Mouse (Mus musculus) embryo, embryonic 11 days (tissue): ENCODE results near the gene Qrich2.
A peak's percentile ranks its signal among the peaks of the same experiment; 100 is the strongest.

ENCODE experiments used
- DNase-seq: peaks from one replicate; pipeline ENCODE4 v3.0.0-alpha.2; 2015

Qrich2 gene

DNA sequence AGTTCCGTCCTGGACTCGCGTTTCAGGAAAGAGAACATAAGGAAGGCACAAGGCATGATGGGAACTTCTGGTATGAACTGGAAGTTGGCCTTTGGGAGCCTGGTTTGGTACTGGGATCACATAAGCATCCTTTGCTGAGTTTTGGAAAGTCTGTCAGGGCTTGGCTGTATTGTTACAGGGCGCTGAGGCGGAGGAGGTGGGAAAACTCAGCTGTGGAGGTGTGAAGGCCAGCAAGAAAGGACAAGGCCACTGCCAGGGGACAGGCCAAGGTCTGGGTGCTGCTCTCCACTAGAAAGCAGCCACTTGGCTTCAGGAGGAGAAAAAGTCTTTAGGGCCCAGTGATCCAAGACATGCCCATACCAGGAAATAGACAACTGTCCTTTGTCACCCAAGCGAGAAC, 22.7 kb downstream of the Qrich2 start:
- DNase-seq = no peak

DNA sequence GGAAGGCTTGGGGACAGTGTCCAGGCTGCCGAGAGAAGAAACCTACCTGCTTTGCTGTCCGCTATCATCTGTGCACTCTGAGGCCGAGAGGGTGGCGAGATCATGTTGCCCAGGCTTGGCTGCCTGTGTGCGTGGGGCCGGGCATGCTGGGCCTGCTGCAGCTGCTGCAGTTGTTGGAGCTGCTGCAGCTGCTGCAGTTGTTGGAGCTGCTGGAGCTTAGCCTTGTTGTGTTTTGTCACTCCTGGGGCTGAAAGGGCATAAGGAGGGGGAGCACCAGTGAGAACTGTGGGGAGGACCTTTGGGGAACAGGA, 23.2 kb downstream of the Qrich2 start:
- no peak for DNase-seq

DNA sequence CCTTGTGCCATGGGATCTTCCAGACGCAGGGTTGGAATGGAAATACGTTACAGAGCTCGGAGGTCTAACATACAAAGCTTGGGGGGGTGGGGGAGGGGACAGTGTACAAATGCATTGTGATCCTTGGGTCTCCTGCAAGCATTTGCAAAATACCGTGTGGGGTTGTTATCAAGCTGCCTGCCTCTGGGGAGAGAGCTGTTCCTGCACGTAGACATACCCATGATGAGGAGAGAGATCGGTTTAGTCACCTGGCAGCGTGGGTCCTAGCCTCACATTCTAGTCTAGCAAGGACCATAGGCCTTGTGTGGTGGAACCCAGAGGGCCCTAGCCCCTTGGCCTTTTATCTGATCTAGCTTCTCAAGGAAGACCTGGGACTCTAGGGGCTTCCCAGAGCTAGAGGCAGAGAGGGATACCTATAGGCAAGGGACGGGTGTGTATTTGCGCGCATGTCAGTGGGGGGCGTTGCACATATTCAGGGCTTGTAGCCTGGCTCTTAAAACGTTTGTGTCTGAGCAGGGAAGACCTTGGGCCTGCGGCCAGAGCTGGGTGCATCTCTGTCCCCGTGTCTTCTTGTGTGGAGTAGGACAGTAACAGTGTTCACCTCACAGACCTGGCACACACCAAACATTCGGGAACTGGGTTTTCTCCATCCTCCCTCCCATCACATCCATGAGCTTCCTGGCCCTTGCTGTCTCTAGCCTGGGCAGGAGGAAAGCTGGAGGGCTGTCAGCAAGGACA, 23.7 kb downstream of the Qrich2 start:
- DNase-seq = no peak

DNA sequence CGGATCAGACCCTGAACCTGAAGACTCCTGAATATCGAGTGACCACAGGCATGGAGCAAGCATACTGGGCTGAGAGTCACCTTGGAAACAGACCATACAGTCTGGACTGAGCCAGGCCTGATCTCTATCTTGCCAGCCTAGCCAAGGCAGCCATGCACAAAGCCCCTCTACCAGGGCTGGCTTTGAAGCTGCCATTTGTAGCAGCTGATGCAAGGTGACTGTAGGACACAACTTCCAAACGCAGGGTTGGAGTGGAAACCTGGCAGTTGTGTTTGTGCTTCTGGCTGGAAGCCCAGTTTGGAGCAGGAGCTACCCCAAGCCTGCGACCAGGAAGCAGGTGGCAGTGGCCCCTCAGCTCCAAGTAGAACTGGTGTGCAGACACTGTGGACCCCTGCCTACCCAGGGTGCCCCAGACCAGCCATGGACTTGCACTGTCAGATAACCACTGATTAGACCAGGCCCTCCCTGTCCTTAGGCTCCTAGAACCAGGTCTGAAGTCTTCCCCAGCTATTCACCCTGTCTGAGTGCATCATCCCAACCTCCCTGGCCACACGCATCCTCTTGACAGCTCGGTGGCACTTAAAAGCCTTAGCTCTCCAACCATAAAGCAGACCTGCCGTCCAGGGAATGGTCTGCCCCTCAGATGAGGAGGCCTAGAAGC, 25.5 kb downstream of the Qrich2 start:
- DNase-seq = no peak

DNA sequence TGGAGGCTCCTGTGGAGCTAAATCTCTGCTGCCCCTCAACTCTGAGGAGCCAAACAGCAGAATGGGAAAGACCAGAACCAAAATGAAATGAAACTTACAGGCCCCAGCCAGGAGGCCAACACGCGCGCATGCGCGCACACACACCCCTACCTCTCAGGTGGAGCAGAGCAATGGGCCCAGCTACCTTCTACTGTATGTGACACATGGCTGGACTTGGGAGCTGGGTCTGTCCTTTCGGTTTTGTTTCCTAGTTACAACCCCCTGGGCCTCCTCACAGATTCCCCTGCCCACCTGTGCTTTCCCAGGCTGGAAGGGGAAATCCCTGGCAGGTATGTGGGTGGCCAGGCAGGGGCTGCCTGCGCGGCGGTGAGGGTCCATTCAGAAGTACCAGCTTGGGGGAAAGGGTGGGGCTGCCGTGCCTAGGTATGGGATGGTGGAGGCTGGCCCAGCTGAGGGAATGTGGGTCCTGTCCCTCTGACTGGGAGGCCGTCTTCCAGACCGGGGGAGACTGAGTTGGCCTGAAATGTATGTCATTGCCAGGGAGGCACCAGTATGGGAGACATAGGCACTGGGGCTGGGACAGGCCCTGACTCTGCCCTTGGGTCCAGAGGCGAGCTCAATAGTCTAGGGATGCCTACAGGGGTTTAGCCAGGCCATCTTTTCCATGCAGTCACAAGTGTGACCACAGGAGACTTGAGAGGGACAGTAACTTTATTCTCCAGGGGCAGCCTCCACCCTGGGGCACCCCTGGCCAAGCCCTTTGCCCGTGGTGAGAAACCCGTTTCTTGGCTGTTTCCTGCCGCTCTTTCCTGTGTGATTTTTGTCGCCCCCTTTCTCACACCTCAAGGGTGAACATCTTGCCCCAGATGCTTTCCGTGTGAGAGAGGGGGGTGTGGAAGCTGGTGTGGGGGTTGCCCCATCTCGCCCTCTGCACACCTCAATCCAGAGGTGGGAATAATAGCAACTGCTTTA, 26.5 kb downstream of the Qrich2 start:
- no peak for DNase-seq

DNA sequence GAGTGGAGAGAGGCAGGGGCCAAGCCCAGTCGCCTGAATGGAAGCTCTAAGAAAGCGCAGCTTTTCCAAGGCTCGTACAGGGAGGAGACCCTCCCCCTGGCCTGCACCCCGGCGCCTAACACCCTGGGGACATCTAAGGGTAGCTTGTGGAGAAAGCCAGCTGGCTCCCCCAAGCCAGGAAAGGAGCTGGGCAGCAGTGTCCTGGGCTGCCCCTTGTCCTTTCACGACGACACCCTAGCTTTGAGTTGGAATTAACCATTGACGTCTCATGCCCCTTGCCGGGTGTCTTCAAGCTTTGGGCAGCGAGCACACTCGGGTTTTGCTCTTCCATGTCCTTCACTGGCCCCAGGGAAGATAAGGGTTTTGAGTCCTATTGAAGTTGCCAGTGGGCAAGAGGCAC, 28.5 kb downstream of the Qrich2 start:
- no peak for DNase-seq

DNA sequence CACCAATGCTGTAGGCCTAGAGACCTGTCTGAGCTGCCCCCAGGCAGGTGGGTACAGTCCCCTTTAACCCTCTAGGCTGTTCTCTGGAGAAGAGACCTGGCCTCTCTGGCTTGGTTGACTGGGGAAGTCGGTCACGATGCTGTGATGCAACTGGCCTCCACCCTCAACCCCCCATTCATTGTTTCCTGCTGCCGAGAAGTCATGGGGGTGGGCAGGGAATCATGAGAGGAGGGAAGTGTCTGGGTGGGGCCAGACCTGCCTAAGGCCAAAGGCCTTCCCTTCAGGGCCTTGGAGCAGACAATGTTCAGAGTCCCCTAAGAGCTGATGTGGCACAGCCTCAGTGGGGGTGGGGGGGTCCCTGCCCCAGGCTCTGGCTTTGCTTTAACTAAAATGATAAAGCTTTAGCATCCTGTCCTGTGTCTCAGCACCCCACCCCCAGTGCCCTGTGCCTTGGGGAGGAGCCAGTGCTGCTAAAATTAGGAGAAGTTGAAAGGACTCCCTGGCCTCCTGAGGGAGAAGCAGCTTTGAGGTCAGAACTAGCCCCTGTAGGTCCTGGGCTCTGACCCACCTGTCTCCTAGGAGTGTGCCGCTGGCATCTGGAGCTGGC, 29.2 kb downstream of the Qrich2 start:
- DNase-seq = no peak

DNA sequence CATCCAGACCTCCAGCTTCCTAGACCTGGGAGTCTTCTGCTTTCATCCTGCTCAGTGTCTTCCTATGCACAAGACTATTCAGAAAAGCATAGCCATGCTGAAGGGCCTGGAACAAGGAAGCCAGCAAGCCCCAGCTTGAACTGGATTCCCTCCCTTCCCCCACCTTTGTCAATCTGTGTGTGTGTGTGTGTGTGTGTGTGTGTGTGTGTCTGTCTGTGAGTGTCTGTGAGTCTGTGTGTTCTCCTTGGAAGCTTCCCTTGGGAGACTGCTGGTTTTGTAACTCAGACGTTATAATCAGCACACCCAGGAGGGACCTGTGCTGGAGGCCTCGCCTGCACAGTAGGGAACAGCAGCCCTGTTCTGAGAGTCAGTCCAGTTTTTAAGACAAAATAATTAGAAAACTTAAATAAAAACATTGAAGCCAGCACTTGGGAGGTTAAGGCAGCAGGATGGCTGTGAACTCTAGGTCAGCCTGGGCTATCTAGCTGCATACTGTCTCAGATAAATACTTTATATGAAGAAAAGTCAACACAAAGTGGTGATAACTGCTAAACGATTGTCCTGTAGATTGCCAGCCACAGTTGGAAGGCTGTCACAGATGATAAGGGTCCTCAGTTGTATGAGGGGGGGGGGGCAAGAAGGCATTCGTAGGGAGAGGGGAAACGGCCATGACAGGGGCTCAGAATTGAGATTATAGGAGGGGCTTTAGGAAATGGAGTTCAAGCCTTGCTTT, 29.9 kb downstream of the Qrich2 start:
- no peak for DNase-seq

DNA sequence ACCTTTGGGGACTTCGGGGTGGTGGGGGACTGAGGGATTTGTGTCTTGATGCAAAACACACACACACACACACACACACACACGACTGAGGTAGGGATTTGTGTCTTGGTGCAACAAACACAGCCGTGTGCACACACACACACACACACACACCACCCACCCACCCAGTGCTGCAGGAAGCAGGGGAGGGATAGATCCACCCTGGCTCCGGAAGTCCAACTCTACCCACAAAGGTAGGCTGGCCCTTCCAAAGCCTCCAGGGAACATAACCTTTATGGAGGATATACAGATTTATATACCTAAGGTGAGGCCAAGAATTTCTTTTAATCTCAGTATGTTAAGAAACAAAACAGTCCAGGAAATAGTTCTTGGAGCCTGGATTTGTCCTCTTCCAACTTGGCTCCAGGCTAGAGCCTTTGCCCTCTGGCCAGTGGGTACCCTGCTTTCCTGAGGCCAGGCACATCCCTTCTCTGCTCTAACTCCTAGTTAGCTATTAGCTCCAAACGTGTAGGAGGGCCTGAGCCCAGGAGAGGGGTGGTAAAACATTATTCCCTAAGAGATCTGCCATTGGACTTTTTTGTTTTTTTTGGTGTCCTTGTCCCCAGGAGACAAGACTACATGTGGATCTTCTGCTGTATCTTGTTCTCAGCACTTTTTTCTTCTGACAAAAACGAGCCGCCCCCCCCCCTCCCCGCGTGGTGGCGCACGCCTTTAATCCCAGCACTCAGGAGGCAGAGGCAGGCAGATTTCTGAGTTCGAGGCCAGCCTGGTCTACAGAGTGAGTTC, 30.9 kb downstream of the Qrich2 start:
- DNase-seq = no peak

DNA sequence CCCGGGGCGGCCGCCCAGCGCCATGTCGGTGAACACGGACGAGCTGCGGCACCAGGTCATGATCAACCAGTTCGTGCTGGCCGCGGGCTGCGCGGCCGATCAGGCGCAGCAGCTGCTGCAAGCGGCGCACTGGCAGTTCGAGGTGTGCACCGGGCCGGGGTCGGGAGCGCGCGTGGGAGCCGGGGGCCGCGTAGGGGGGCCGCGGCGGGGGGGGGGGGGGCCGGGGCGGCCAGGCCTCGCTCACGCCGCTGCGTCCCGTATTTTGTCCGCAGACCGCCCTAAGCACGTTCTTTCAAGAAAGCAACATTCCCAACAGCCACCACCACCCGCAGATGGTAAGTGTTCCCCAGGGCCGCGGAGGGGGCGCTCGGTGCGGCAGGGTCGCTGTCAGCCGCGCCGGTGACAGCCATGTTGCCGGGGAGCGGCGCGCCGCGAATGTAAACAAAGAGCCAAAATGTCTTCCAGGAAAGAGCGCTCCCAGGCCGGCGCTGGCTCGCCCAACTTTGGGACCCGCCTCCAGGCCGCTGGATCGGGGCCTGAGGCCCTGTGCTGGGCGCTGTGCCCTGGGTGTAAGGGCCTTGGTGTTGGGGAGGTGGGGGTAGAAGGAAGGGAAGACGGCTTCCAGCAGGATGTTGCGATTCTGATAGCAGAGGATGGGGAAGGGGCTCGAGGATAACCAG, 31.6 kb downstream of the Qrich2 start:
- DNase-seq = peak; percentile 79

DNA sequence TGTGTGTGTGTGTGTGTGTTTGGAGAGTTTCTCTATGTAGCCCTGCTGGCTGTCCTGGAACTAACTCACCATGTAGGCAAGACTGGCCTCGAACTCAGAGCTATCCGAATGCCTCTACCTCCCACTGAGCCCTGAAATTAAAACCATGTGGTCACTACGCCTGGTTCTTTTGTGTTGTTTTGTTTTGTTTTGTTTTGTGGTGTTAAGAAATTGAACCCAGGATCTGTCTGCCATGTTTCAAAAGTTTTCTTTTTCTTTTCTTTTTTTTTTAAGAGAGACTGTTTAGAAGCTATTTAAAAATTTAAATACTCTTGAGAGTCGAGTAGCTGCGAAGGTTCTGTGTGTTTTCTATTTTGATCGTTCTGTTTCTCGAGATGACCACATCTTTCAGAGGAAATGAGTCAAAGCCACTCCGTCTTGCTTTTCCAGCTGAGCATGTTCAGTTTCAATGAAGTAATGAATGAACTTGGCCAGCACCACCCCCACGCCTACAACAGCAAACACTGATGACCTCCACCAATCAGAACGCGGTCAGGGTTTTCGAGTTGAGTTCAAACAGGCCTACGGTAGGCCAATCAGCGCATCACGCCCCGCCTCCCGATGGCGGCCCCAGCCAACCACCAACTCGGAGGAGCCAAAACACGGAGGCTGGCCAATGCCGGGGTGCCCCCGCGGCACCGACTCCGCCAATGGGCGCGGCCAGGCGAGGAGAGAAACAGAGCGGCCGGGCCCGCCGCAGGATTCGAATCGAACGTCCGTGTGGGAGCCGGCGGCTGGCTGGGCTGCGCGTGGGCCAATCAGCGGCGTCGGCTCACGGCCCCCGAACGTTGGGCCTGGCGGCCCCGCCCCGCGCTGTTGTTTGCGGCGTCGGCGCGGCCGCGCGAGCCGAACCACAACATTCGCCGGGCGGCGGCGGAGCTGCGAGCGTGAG, 32.4 kb downstream of the Qrich2 start, which contains the start of gene Ubald2:
Gene Ubald2 (plus strand): TSS at position 739 of the 931 bp plus-strand sequence.
- peak; percentile 100 for DNase-seq

DNA sequence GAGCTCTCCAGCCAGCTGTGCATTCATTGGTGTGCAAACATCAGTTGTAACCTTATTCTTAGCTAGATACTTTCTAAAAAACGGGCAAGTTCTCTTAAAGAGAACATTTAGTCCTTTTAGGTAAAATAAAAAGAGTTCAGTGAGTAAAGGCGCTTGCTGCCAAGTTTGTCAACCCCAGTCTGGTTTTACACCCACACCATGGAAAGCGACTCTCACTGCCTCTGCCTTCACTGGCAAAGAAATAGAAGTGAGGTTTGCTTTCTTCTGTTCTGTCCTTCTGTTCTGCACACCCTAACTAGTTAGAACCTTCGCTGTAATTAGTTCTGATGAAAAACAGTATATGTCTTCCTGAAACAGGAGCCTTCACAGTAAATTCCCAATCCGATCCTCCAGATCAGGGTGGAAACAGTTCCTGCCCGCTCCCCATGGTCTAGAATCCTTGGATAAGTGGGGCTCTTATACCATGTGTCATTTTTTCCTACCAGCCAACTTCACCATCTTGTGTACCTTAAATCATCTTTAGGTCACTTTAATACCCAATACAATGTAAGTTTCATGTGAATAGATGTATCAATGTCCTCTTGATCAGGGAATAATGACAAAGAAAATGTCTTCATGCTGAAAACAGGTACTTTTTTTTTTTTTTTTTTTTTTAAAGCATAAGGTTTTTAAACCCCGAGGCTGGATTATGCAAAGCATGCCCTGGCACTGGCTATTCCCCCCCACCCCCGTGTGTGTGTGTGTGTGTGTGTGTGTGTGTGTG, 33.3 kb downstream of the Qrich2 start:
- no peak for DNase-seq

DNA sequence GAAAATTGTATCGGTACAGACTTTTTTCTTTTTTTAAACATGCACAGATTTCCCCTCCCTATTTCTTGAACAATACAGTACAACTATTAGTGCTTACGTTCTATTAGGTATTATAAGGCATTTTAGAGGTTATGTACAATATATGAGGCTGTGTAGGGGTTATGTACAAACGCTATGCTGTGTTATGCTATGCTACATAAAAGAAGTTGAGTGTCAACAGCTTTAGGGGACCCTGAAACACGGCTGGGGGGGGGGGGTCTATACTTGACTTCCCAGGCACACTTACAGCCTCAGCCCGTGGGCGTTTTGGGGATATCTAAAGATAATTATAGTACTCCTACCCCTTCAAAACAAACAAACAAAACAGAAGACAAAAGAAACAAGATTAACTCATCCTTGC, 33.9 kb downstream of the Qrich2 start:
- DNase-seq = no peak

DNA sequence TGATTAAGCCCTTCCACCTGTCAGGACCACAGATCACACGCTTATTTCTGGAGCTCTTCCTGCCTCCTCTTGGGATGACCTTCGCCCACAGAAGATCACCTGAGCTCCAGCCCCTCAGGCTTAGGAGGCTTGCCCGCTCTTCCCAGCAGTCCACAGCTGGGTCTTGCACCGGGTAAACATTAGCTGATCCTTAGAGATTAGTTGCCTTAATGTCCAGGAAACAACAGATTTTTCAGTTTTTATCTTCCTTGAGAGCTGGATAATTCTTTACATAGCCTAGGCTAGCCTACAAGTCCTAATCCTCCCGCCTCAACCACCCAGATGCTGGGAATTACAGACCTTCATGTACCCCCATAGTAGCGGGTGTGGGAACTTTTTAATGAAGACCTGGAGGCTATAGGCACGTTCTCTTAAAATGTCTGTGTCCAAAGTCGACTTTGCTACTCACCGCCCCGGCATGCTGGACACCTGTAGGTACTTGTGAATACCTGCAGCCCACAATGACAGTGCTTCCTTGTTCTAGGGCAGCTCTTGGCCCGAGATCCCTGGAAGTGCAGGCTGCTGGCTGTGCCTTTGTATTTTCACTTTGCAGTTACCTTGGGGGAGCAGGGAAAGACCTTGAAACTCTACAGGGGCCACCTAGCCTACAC, 34.5 kb downstream of the Qrich2 start:
- DNase-seq = no peak

DNA sequence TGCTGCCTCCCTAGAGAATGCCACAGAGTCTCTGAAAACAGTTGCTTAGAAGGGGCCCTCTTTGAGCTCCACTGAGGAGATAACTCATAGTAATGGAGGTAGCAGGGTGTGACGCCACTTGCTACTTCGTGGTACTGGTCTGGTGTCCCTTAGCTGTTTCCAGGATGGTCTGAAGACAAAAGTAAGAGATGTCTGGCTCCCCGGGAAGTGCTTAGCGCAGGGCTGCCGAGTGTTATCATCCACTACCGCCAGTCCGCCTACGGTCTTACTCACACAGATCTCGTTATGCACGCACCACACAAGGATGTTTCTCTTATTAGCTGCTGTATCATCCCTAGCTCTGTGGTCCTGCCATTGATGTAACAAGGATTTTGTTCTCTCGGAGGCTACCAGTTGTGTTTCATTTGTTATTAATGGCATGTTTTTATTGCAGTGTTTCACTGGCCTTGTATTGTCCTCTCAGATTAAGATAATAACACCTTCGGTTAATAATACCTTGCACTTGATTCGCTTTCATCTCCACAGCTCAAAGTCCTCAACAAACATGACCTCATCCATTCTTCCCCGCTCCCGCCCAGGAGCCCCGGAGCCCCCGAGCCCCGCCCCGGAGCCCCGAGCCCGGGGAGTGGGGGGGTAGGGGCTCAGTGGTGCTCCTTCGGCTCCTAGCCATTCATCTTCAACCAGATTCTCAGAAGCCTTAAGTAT, 35.2 kb downstream of the Qrich2 start:
- DNase-seq = no peak

DNA sequence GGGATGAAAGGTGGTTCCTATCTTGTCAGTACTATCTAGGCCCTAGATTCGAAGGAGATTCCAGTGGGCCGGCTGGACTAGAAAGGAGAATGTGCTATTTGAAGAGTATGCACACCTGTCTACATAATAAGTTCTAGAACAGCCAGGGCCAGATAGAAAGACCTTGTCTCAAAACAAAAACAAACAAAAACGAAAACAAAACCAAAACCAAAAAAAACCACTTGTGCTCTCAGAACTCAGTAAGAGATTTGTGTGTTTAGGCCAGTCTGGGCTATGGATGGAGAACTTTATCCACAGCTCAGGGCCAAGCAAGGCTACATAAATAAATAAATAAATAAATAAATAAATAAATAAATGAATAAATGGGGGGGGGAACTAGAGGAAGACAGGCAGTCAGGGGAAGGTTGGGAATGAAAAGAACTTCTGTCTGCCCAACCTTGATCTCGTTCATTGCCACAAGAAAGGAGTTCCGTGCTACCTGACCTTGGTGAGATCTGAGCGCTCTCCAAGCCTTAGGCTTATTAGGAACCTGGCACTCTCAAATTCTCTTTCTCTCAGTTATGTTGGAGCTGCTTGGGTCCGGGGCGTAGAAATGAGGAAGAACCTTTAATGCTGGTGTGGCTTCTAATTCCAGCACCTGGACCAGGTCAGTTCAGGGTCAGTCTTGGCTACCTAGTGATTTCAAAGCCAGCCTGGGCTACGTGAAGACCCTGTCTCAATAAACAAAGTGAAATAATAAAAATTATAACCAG, 36.0 kb downstream of the Qrich2 start:
- no peak for DNase-seq
